Mouse (Mus musculus) heart, embryonic 11.5 days (tissue): ENCODE data around the gene Naip5. TPM values are rescaled to one million over a fixed set of nuclear protein-coding genes. Genes with fewer than 3 reads are reported as not detected.
"Not testable (repeated sequence)": the region's sequence is repeated elsewhere in the genome, so short reads cannot be mapped to it uniquely, and the experiment has no call there.

ENCODE experiments used
- ATAC-seq: fragments of 200-750 bp; cut with Nextera tagmentation; replicated peaks from 2 replicates; pipeline ENCODE4 v1.8.0; 2017; ENCODE audit warnings: moderate library complexity; ENCODE audit not compliant: insufficient number of reproducible peaks, low FRiP score, low TSS enrichment
- H3K27ac ChIP-seq: fragments of 300-500 bp; sonication (generic); 2 replicates; pipeline ENCODE4 v1.5.1; 2014; ENCODE audit warnings: mild to moderate bottlenecking, low read depth, low read length
- H3K27me3 ChIP-seq: fragments of 300-500 bp; sonication (generic); 2 replicates; pipeline ENCODE4 v1.6.1; 2014; ENCODE audit warnings: mild to moderate bottlenecking, low read length, mixed read lengths; ENCODE audit not compliant: control insufficient read depth, insufficient read depth
- H3K36me3 ChIP-seq: fragments of 300-500 bp; sonication (generic); 2 replicates; pipeline ENCODE4 v1.6.1; 2014; ENCODE audit warnings: mild to moderate bottlenecking, low read length, moderate library complexity, mixed read lengths; ENCODE audit not compliant: control insufficient read depth, insufficient read depth
- H3K4me1 ChIP-seq: fragments of 300-500 bp; sonication (generic); 2 replicates; pipeline ENCODE4 v1.6.1; 2014; ENCODE audit warnings: low read length; ENCODE audit not compliant: control insufficient read depth, insufficient read depth
- H3K4me2 ChIP-seq: fragments of 300-500 bp; sonication (generic); 2 replicates; pipeline ENCODE4 v1.6.1; 2014; ENCODE audit warnings: mild to moderate bottlenecking, moderate library complexity
- H3K4me3 ChIP-seq: fragments of 300-500 bp; sonication (generic); 2 replicates; pipeline ENCODE4 v1.5.1; 2014; ENCODE audit warnings: low read depth, low read length
- H3K9ac ChIP-seq: fragments of 300-500 bp; sonication (generic); 2 replicates; pipeline ENCODE4 v1.6.1; 2014; ENCODE audit warnings: mild to moderate bottlenecking, low read depth, low read length, moderate library complexity
- H3K9me3 ChIP-seq: fragments of 300-500 bp; sonication (generic); replicated peaks from 2 replicates; pipeline ENCODE4 v1.6.1; 2016; ENCODE audit warnings: low read length; ENCODE audit not compliant: control insufficient read depth
- WGBS: fragments of 180-500 bp; shearing (Covaris S2); extraction: QIAGEN DNeasy Blood & Tissue Kit; methylation state at CpG from one replicate; pipeline ENCODE4 v1.1.7; 2014; ENCODE audit not compliant: insufficient replicate concordance; 5-methylcytosine and 5-hydroxymethylcytosine counted together
- polyA plus RNA-seq: library from polyadenylated mRNA; unstranded; fragments of >200 nt; fragmentation: Nextera tagmentation; extraction: Ambion mirVana; gene quantifications from 2 replicates; pipeline ENCODE4 v1.2.1, GENCODE M21; 2014

The Naip5 gene
- 0.11 and 0.13 TPM in 2 replicates for polyA plus RNA-seq

DNA sequence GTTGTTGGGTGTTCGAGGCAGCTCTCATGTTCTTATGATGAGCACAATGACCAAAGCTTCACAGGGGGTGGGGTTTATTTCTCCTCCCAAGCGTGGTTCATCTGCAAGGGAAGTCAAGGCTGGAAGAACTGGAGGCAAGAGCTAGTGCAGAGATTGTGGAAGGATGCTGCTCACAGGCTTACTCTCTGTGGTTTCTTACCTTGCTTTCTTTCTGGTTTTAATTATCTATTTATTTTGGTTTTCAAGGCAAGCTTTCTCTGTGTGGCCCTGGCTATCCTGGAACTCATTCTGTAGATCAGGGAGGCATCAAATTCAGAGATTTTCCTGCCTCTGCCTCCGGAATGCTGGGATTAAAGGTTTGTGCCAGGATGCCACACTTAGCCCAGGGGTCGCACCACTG is at the start of gene Naip5:
TSS of gene Naip5 (minus strand) at position 101 of the 400 bp plus-strand sequence.
- H3K36me3 ChIP-seq, H3K4me3 ChIP-seq, H3K4me2 ChIP-seq, ATAC-seq, H3K27ac ChIP-seq, H3K4me1 ChIP-seq, H3K27me3 ChIP-seq, H3K9me3 ChIP-seq, H3K9ac ChIP-seq: not testable (repeated sequence)
- WGBS: 82% methylated on average over 4 of the region's 4 CpGs

DNA sequence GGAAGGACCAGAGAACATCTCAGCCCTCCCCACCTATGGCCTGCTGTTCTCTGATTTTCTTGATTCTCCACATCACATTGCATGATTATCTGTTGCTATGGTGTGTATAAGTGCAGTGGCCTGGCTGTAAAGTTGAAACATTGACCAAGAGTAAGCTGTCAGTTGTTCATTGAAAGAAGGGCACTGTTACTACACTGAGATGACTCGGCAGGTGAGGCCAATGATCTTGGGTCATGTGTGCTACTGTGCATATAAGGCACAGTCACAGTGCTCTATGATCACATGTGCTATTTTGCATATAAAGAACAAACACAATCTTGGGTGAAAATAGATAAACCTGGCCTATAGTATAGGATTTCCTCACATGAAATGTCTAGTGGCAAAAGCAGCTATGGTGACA is 38.5 kb upstream of the Naip5 start:
- Histone ChIP-seq H3K4me1 (no peaks in the 10 kb centered on the region), H3K4me3 (no peak overlapping the region), H3K27ac (no peak overlapping the region), H3K36me3 (no peaks in the 10 kb centered on the region), H3K4me2 (no peak overlapping the region), H3K9me3 (no peaks in the 10 kb centered on the region), H3K9ac (no peak overlapping the region), H3K27me3 (no peaks in the 10 kb centered on the region)
- 66% methylated on average over 1 of the region's 1 CpGs for WGBS
- ATAC-seq: no peak

DNA sequence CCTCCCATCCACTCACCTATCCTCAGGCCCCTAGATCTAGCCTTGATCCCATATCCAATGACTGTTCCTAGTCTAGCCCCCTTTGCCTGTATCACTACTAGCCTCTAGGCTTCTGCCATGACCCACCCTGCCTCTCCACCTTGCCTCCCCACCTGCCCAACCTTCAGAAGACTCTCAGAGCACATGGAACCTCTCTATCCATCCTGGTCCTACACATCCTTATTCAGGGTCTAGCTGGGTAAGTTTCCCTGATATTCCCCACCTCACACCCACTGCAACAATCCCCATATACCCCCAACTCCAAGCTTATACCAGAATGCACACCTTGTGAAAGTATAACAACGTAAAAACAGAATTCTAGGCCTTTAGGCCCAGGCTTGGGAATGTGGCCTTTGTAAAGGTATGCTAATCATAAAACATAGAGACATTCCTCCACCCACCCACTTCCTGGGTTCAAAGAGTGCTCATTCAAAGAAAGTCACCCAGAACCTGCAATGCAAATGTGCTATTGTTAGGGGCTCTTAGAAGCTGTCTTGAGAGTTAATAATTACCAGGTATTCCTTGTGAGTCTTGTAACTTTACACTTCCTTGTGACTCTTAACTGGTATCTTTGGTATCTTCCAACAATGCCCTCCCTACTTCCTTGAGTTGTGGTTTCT is 25.5 kb upstream of the Naip5 start:
- H3K4me3 ChIP-seq, H3K9ac ChIP-seq, H3K27me3 ChIP-seq, H3K27ac ChIP-seq, ATAC-seq, H3K4me2 ChIP-seq, H3K9me3 ChIP-seq, H3K36me3 ChIP-seq, H3K4me1 ChIP-seq: not testable (repeated sequence)
- WGBS: no CpG with 5 or more reads among the region's 1 CpGs

DNA sequence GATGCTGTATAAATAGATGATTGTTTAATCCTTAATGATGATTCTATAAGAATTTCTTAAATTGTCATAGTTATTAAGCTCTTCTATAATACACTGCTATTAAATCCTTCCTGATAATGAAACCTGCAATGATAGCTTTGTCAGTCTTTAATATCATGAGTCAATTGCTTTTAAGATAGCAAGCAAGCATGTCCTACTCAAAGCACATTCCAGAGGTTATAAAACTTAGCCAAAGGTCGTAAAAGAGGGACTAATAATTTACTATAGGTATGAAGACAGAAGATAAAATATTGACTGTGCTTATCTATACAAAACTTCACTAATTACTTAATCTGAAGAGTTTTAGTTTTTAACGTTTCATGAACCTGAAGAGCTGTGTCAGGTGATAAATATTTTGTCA is 10.9 kb upstream of the Naip5 start:
- H3K27me3 ChIP-seq, ATAC-seq, H3K9ac ChIP-seq, H3K36me3 ChIP-seq, H3K4me2 ChIP-seq, H3K9me3 ChIP-seq, H3K4me1 ChIP-seq, H3K27ac ChIP-seq, H3K4me3 ChIP-seq: not testable (repeated sequence)
- WGBS: 58% methylated on average over 2 of the region's 2 CpGs

DNA sequence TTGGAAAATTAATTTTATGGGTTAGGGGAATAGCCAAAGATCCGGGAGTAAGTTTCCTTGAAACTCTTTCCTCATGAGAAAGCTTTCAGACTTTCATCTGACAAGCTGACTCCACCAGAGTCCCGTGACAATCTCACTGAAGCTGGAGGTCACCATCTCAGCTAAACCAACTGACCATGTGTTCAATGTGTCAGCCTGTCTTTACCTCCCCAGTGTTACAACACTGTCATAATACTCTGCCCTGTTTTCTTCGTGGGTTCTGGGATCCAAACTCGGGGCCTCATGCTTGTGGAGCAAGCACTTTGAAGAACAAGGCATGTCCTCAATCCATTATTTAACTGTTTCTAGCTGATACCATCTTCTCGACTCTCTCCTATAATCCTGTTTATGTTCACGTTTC is 9.8 kb upstream of the Naip5 start:
- not testable (repeated sequence) for H3K4me2 ChIP-seq, H3K9me3 ChIP-seq, H3K27me3 ChIP-seq, H3K4me1 ChIP-seq, H3K9ac ChIP-seq, ATAC-seq, H3K4me3 ChIP-seq, H3K36me3 ChIP-seq, H3K27ac ChIP-seq
- WGBS: 75% methylated on average over 5 of the region's 6 CpGs

DNA sequence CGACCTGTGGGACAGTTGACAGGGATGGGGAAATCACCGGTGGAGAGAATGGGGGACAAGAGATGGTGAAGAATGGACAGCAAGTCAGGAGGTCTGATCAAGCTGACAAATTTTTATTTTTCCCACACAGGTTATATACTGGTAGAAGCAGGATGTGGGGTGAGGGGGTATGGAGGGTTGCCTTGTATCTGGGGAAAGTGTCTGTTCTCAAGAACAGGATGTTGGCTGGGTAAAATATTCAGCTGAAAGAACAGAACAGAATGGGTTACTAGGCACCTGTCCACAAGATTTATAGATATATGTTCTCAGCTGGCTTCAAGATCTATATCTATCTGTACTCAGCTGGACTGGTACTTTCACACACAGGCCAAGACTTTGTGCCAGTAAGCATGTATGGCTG is 5.8 kb upstream of the Naip5 start:
- ATAC-seq, H3K27ac ChIP-seq, H3K36me3 ChIP-seq, H3K9ac ChIP-seq, H3K9me3 ChIP-seq, H3K4me1 ChIP-seq, H3K27me3 ChIP-seq, H3K4me3 ChIP-seq, H3K4me2 ChIP-seq: not testable (repeated sequence)
- 87% methylated on average over 2 of the region's 2 CpGs for WGBS

DNA sequence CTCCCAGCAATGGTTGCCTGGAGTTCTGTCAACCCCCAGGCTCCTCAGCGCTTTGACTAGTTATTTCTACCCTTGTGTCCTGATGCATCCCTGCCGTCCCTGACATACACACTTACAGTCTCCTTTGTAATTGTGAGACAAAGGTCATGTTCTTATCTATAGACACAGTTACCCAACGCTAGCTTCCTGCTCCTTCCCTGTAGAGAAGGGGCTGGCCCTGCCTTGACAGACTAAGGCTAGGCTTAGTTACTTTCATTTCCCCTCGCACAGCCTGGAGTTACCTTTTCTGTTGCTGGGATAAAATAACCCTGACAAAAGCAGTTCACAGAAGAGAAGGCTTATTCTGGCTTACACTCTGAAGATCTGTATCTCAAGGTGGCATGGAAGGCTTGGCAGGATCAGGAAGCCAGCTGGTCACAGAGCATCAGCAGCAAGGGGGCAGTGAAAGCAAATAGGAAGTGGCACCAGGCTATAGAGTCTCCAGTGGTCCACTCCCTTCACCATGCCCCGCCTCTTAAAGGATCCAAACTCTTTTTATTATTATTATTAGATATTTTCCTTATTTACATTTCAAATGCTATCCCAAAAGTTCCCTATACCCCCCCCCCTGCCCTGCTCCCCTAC is 885 bp upstream of the Naip5 start:
- H3K9ac ChIP-seq, ATAC-seq, H3K4me3 ChIP-seq, H3K4me1 ChIP-seq, H3K4me2 ChIP-seq, H3K27me3 ChIP-seq, H3K27ac ChIP-seq, H3K36me3 ChIP-seq, H3K9me3 ChIP-seq: not testable (repeated sequence)
- WGBS: 63% methylated on average over 5 of the region's 5 CpGs

DNA sequence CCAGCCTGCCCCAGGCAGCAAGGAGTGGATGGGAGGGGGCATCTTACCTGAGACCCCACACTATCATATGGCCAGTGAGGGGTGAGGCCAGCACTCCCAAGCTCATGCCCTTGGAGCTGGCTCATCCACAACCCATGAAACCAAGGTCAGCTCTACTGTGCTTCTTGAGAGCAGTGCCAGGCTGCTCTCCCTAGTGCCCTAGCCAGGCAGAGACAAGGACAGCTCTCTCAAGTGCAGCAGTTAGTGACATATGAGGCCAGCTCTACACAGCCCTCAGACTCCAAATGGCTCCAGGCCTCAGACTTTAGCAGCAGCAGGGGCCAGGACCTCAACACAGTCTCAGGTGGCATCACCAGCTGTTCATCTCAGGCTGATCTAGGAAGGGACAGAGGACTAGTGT is 2.4 kb downstream of the Naip5 start:
- Histone ChIP-seq H3K4me1 (no peaks in the 10 kb centered on the region), H3K27ac (no peak overlapping the region), H3K27me3 (no peaks in the 10 kb centered on the region), H3K36me3 (no peaks in the 10 kb centered on the region), H3K9ac (no peak overlapping the region), H3K9me3 (no peaks in the 10 kb centered on the region), H3K4me2 (no peak overlapping the region), H3K4me3 (no peak overlapping the region)
- no peak for ATAC-seq

DNA sequence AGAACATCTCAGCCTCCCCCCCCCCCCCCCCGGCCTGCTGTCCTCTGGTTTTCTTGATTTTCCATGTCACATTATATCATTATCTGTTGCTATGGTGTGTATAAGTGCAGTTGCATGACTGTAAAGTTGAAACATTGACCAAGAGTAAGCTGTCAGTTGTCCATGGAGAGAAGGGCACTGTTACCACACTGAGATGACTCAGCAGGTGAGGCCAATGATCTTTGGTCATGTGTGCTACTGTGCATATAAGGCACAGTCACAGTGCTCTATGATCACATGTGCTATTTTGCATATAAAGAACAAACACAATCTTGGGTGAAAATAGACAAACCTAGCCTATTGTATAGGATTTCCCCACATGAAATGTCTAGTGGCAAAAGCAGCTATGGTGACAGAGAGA is 32.4 kb downstream of the Naip5 start:
- not testable (repeated sequence) for H3K9me3 ChIP-seq, H3K4me3 ChIP-seq, H3K4me1 ChIP-seq, ATAC-seq, H3K27me3 ChIP-seq, H3K27ac ChIP-seq, H3K36me3 ChIP-seq, H3K4me2 ChIP-seq, H3K9ac ChIP-seq
- 63% methylated on average over 1 of the region's 1 CpGs for WGBS
